Mouse (Mus musculus) embryo, embryonic 10.5 days (tissue): ENCODE results near the gene Ddah2.
A peak's percentile ranks its signal among the peaks of the same experiment; 100 is the strongest.

Source experiments
- DNase-seq: peaks from one replicate; pipeline ENCODE4 v3.0.0-alpha.2; 2015; ENCODE audit warnings: low spot score

Gene Ddah2

GRCm38 (mm10) chr17:35050126-35050750 lies 8.6 kb upstream of the Ddah2 start:
- peak; percentile 82 for DNase-seq

GRCm38 (mm10) chr17:35051156-35052086 lies 7.4 kb upstream of the Ddah2 start:
- peak; percentile 87 for DNase-seq

GRCm38 (mm10) chr17:35052271-35052798 lies 6.5 kb upstream of the Ddah2 start:
- no peak for DNase-seq

GRCm38 (mm10) chr17:35055691-35056495 lies 2.9 kb upstream of the Ddah2 start:
- DNase-seq: no peak

GRCm38 (mm10) chr17:35057090-35057489 lies 1.7 kb upstream of the Ddah2 start:
- DNase-seq: no peak

GRCm38 (mm10) chr17:35058316-35058715 lies 519 bp upstream of the Ddah2 start:
- no peak for DNase-seq

- no peak for DNase-seq
These were observed 1.2 kb downstream of the Ddah2 start for GRCm38 (mm10) chr17:35060071-35060470.

- no peak for DNase-seq
These were observed 2.0 kb downstream of the Ddah2 start for GRCm38 (mm10) chr17:35060737-35061297.

GRCm38 (mm10) chr17:35061299-35061698 lies 2.5 kb downstream of the Ddah2 start:
- DNase-seq: no peak

GRCm38 (mm10) chr17:35063466-35063865 lies 4.6 kb downstream of the Ddah2 start:
- no peak for DNase-seq

GRCm38 (mm10) chr17:35064378-35064877 lies 5.6 kb downstream of the Ddah2 start:
- no peak for DNase-seq

- peak; percentile 82 for DNase-seq
These were observed 6.4 kb downstream of the Ddah2 start, which contains the start of gene Ly6g6c for GRCm38 (mm10) chr17:35064951-35065947. Gene Ly6g6c (plus strand): TSS chr17:35065388.

- no peak for DNase-seq
These were observed 7.2 kb downstream of the Ddah2 start, which contains the start of gene Mpig6b for GRCm38 (mm10) chr17:35066084-35066483. Gene Mpig6b (minus strand): TSS chr17:35066184.

GRCm38 (mm10) chr17:35068213-35068914 lies 9.5 kb downstream of the Ddah2 start:
- DNase-seq: no peak

- DNase-seq: no peak
These were observed 11.9 kb downstream of the Ddah2 start for GRCm38 (mm10) chr17:35070556-35071229.

GRCm38 (mm10) chr17:35071454-35071853 lies 12.6 kb downstream of the Ddah2 start:
- no peak for DNase-seq

- no peak for DNase-seq
These were observed 15.3 kb downstream of the Ddah2 start for GRCm38 (mm10) chr17:35074097-35074496.

GRCm38 (mm10) chr17:35076507-35077176 lies 17.8 kb downstream of the Ddah2 start, which contains the start of gene Ly6g6e:
Gene Ly6g6e (plus strand): TSS chr17:35076902.
- DNase-seq: no peak
